Mouse (Mus musculus) intestine, embryonic 14.5 days (tissue): ENCODE results near the gene Pla2g4a. TPM values are rescaled to one million over a fixed set of nuclear protein-coding genes. Genes with fewer than 3 reads are reported as not detected.

Experiments
- ATAC-seq: fragments of 200-750 bp; cut with Nextera tagmentation; replicated peaks from 2 replicates; pipeline ENCODE4 v1.8.0; 2017; ENCODE audit warnings: low read depth, moderate number of reproducible peaks, moderate TSS enrichment, moderate library complexity; ENCODE audit not compliant: low FRiP score, low TSS enrichment
- DNase-seq: peaks from one replicate; pipeline ENCODE4 v3.0.0-alpha.2; 2018; ENCODE audit warnings: low spot score
- H3K27ac ChIP-seq: fragments of 300-500 bp; sonication (generic); 2 replicates; pipeline ENCODE4 v1.5.1; 2014; ENCODE audit warnings: low read depth, mild to moderate bottlenecking, control low read depth
- H3K27me3 ChIP-seq: fragments of 300-500 bp; sonication (generic); replicated peaks from 2 replicates; pipeline ENCODE4 v1.6.1; 2014; ENCODE audit warnings: low read length, control low read depth; ENCODE audit not compliant: control insufficient read depth, insufficient read depth
- H3K36me3 ChIP-seq: fragments of 300-500 bp; sonication (generic); 2 replicates; pipeline ENCODE4 v1.6.1; 2014; ENCODE audit warnings: low read length, control low read depth; ENCODE audit not compliant: control insufficient read depth, insufficient read depth
- H3K4me1 ChIP-seq: fragments of 300-500 bp; sonication (generic); replicated peaks from 2 replicates; pipeline ENCODE4 v1.6.1; 2014; ENCODE audit warnings: low read length, control low read depth, mixed read lengths; ENCODE audit not compliant: control insufficient read depth, insufficient read depth
- H3K4me2 ChIP-seq: fragments of 300-500 bp; sonication (generic); 2 replicates; pipeline ENCODE4 v1.6.1; 2014; ENCODE audit warnings: low read length
- H3K4me3 ChIP-seq: fragments of 300-500 bp; sonication (generic); 2 replicates; pipeline ENCODE4 v1.5.1; 2014; ENCODE audit warnings: low read depth, low read length, control low read depth, mixed read lengths
- H3K9ac ChIP-seq: fragments of 300-500 bp; sonication (generic); 2 replicates; pipeline ENCODE4 v1.6.1; 2014; ENCODE audit warnings: mild to moderate bottlenecking, low read length
- H3K9me3 ChIP-seq: fragments of 300-500 bp; sonication (generic); 2 replicates; pipeline ENCODE4 v1.6.1; 2016; ENCODE audit warnings: low read length, control low read depth; ENCODE audit not compliant: control insufficient read depth
- WGBS: fragments of 180-500 bp; shearing (Covaris S2); extraction: QIAGEN DNeasy Blood & Tissue Kit; methylation state at CpG from one replicate; pipeline ENCODE4 v1.1.7; 2014; 5-methylcytosine and 5-hydroxymethylcytosine counted together
- polyA plus RNA-seq: library from polyadenylated mRNA; unstranded; fragments of >200 nt; fragmentation: Nextera tagmentation; extraction: Ambion mirVana; gene quantifications from 2 replicates; pipeline ENCODE4 v1.2.1, GENCODE M21; 2014

The Pla2g4a gene
- polyA plus RNA-seq, 1 experiment from 2014 or later, result 39.1 TPM

DNA sequence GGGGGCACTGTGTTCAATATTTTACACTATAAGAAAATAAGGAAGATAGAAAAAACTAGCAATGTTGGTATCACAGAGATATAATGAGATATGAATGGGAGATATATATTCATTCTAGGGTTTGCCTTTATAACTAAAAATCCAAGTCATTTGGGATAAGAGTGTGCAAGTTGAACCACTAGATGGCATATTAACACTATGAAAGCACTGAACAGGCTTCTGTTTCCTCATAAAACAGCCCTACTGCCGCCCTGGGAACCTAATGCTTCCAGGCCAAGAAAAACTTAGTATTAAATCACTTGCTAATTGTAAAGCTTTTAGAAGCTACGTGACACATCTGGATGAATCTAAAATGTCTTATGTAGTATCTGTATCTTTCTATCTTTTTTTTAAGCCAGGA is 128.1 kb downstream of the Pla2g4a start:
- H3K9me3 ChIP-seq, result no peaks in the 10 kb centered on the region
- no peak overlapping the region for H3K4me3 ChIP-seq
- no peak overlapping the region for H3K4me2 ChIP-seq
- WGBS, result 10% methylated on average over 2 of the region's 2 CpGs
- ATAC-seq (peak; percentile 60; the same call in 1 of the 2 replicates), DNase-seq (no peak)
- H3K4me1 ChIP-seq, result peaks cover 7% of the 10 kb centered on the region; the same call in 1 of the 2 replicates
- no peaks in the 10 kb centered on the region for H3K36me3 ChIP-seq
- no peak overlapping the region for H3K9ac ChIP-seq
- no peaks in the 10 kb centered on the region for H3K27me3 ChIP-seq
- no peak overlapping the region for H3K27ac ChIP-seq

DNA sequence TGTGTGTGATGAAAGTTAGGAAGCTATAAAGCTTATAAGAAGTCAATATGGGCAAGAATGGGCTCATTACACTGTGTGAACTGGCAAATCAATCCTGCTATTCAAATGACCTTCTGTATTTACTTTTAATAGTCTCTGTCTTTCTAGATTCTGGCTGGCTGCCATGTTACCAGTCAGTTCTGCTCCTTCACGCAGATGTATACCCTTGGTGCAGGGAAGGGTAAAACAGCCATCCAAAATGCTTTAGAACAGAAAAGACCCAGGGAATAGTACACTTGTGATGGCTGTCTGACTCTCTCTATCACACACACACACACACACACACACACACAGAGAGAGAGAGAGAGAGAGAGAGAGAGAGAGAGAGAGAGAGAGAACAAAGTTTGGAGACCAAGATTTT is 128.6 kb downstream of the Pla2g4a start:
- no peak overlapping the region for H3K9ac ChIP-seq
- H3K27ac ChIP-seq, result no peak overlapping the region
- H3K4me3 ChIP-seq, result no peak overlapping the region
- no peak for ATAC-seq
- H3K4me2 ChIP-seq, result no peak overlapping the region
- peaks cover 7% of the 10 kb centered on the region; the same call in 1 of the 2 replicates for H3K4me1 ChIP-seq
- H3K9me3 ChIP-seq, result no peaks in the 10 kb centered on the region
- H3K27me3 ChIP-seq, result no peaks in the 10 kb centered on the region
- H3K36me3 ChIP-seq, result no peaks in the 10 kb centered on the region
- WGBS, result 48% methylated on average over 1 of the region's 1 CpGs
- no peak for DNase-seq

DNA sequence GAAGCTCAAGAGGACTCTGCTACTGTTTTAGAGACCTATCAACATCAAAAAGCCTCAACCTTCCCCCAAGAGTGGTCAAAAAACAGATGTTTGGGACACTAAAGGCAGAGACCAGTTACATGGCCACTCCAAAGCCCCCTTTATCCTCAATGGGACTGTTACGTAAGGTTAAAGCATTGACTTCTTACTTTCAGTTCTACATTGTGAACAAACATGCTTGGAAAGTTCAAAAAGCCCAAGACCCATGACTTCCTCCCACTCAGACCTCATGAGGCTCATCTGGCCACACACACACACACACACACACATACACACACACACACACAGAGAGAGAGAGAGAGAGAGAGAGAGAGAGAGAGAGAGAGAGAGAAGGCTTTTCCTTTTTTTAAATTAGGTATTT is 130.0 kb downstream of the Pla2g4a start:
- H3K9me3 ChIP-seq, result peaks cover 2% of the 10 kb centered on the region
- ATAC-seq, result no peak
- no peak overlapping the region for H3K4me3 ChIP-seq
- H3K9ac ChIP-seq, result no peak overlapping the region
- H3K36me3 ChIP-seq, result no peaks in the 10 kb centered on the region
- WGBS, result 90% methylated on average over 1 of the region's 1 CpGs
- H3K4me2 ChIP-seq, result no peak overlapping the region
- DNase-seq, result no peak
- H3K4me1 ChIP-seq, result no peaks in the 10 kb centered on the region
- H3K27me3 ChIP-seq, result no peaks in the 10 kb centered on the region
- H3K27ac ChIP-seq, result no peak overlapping the region

DNA sequence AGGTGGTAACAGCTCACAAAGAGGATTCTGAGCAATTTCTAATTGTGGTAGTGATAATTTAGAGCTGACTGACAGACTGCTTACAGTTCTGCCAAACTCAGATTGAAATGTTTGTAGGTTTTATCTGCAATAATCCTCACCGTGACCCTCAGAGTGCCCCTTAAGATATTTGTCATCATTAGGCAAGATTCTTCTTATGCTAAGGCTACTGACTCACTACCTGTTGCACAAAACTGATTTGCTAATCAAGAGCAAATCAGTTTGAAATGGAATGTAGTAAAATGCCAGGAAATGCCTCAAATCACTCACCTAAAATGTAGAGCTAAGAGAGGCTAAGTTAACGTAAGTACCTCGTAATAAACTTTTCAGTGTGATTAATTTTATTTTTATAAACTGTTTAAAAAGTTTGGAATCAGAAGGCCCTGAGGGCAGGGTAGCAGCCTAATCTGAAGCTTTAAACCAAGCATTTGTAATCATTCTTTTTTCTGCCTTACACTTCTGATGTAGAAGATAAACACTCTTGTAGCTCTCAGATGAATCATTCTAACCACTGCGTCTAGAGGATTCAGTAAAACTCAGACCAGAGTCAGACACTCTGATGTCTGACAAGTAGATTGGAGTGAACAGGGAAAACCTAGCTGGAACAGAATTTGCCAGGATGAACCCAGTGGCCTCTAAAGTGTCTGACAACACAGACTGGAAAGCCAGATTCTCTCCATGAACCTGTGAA is 147.3 kb downstream of the Pla2g4a start:
- Histone ChIP-seq H3K27me3 (no peaks in the 10 kb centered on the region), H3K9ac (no peak overlapping the region), H3K4me3 (no peak overlapping the region), H3K27ac (no peak overlapping the region), H3K4me1 (no peaks in the 10 kb centered on the region), H3K36me3 (no peaks in the 10 kb centered on the region), H3K4me2 (no peak overlapping the region), H3K9me3 (no peaks in the 10 kb centered on the region)
- ATAC-seq (no peak), DNase-seq (no peak)
- 34% methylated on average over 4 of the region's 4 CpGs for WGBS

DNA sequence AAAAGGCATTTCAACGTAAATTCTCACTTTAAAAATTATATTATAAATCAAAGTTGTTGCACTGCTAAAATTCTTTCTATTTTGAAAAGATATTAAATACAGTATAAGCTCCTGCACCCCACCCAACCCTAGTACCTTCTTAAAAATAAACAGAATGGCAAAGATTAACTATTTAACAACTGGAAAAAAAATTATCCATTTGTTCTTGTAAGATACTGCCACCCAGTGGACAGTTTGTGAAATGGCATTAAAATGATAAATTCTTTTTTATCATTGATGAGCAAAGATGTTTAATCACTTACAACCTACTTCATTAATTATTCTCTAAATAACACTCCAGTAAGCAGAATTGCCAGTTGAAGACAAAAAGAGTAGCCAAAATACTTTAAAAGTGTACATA is 151.6 kb downstream of the Pla2g4a start:
- Histone ChIP-seq H3K4me3 (no peak overlapping the region), H3K9ac (no peak overlapping the region), H3K9me3 (no peaks in the 10 kb centered on the region), H3K4me1 (no peaks in the 10 kb centered on the region), H3K36me3 (no peaks in the 10 kb centered on the region), H3K27me3 (no peaks in the 10 kb centered on the region), H3K4me2 (no peak overlapping the region), H3K27ac (no peak overlapping the region)
- ATAC-seq, result no peak
- no peak for DNase-seq
- 69% methylated on average over 1 of the region's 1 CpGs for WGBS

Other genes with a start within 250 kb of the Pla2g4a start
- gene Ptgs2, start 138.7 kb upstream of the Pla2g4a start, polyA plus RNA-seq, result 1.4 and 1.8 TPM in 2 replicates